Mouse (Mus musculus) heart, adult 2 months (tissue): ENCODE measurements around the gene Foxe3.

Source experiments
- CTCF ChIP-seq: fragments of 200-600 bp; IDR thresholded peaks from 2 replicates; pipeline ENCODE4 v1.8.1; 2022; ENCODE audit warnings: antibody characterized with exemption, mild to moderate bottlenecking, moderate library complexity
- EP300 ChIP-seq: fragments of 200-500 bp; IDR thresholded peaks from 2 replicates; pipeline ENCODE4 v1.6.1; 2011; ENCODE audit warnings: low read depth, low read length, control low read depth; ENCODE audit not compliant: insufficient read depth
- POLR2A ChIP-seq: fragments of 200-500 bp; IDR thresholded peaks from 2 replicates; pipeline ENCODE4 v1.6.1; 2011; ENCODE audit warnings: mild to moderate bottlenecking, low read depth, low read length, control low read depth; ENCODE audit not compliant: insufficient read depth

DNA sequence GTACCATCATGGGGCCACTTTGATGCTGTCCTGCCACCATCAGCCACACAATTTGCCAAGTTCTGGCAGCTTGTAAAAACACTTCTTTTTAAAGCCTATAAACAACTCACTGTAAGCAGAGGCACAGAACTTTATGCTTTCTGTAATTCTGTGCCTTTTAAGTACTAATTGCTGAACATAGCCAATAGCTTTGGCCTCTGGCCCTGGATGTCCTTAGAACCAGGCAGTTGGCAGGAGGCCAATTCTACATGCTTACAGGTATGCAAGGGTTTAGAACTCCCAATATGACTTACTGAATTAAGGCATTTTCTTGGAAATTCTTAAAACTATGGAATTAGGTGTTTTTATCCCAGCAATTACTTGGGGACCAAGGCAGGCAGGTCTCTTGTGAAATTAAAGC is 31.6 kb upstream of the Foxe3 start:
- no peak for TF ChIP-seq POLR2A
- no peak for TF ChIP-seq CTCF
- TF ChIP-seq EP300, result no peak
